8 mouse cellular contexts compared by ENCODE assay signal in the genomic region with DNA sequence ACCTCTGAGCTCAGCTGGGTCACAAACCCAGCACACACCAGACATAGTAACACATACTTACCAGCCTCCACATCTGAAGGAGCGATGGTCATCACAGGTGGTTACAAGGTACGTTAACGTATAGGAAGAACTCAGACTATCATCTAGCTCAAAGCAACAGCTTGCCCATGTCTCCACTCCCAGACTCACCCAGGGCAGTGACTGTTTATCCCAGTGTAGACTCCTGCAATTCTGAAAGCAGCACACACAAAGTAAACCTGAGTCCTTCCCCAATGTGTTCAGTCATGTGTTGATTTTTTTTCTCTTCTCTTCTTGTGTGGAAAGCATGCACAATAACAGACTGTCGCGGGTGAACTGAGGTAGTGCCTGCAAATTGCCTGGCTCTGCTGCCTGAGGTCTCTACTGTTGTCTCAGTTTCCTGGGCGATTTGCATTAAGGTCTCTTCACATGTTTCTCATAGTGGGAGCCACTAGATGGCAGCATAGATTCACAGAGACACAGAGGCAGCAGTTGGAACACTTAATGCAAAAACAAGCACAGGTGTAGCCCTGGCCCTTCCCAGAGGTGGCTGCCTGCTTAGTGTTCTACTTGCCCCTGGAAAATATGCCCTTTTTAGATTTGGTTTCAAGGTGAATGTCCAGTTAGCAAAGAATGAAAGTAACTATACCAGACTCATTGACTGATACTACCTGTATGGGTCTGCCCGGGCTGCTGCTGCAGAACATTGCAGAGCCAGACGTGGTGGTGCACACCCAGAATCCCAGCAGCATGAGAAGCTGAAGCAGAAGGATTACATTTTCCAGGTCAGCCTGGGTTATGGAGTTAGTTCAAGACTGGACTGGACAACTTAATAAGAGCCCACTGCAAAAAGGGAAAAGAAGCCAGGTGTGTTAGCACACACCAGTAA. TPM values are rescaled to one million over a fixed set of nuclear protein-coding genes. Genes with fewer than 3 reads are reported as not detected.
DNase-seq lines count a peak whose midpoint lies in the region; ATAC-seq and TF ChIP-seq lines count a peak whose summit lies in the region.

No protein-coding gene starts in this region.

- 47% methylated on average over 8 of the region's 8 CpGs for WGBS in heart, postnatal 0 days
- WGBS in liver, embryonic 13.5 days (ENCODE audit: insufficient replicate concordance) = 41% methylated on average over 8 of the region's 8 CpGs
- 48% methylated on average over 8 of the region's 8 CpGs for WGBS in neural tube, embryonic 12.5 days
- WGBS in thymus, adult 2 months = 55% methylated on average over 8 of the region's 8 CpGs

- peak; percentile 75 for ATAC-seq in heart, postnatal 0 days (ENCODE audit: insufficient read depth, low read depth)
- no peak for ATAC-seq in liver, embryonic 13.5 days (ENCODE audit: low read depth)
- ATAC-seq in neural tube, embryonic 12.5 days (ENCODE audit: low FRiP score, low read depth) = peak; percentile 68

- no peak overlapping the region for H3K4me3 ChIP-seq in heart, postnatal 0 days (ENCODE audit: low read depth, low read length)
- no peak overlapping the region for H3K4me3 ChIP-seq in liver, embryonic 13.5 days (replicated peaks)
- no peak overlapping the region for H3K4me3 ChIP-seq in neural tube, embryonic 12.5 days
- H3K4me3 ChIP-seq in thymus, adult 2 months (ENCODE audit: control insufficient read depth, insufficient read depth, low read length) = no peak overlapping the region

- H3K9me3 ChIP-seq in heart, postnatal 0 days (replicated peaks; ENCODE audit: control insufficient read depth, low read length) = no peaks in the 10 kb centered on the region
- H3K9me3 ChIP-seq in liver, embryonic 13.5 days (replicated peaks) = no peaks in the 10 kb centered on the region; the same call in 1 of the 2 replicates
- H3K9me3 ChIP-seq in neural tube, embryonic 12.5 days = no peaks in the 10 kb centered on the region

- H3K27me3 ChIP-seq in heart, postnatal 0 days (ENCODE audit: control insufficient read depth, insufficient read depth, low read length) = no peaks in the 10 kb centered on the region
- H3K27me3 ChIP-seq in liver, embryonic 13.5 days = peaks cover 24% of the 10 kb centered on the region
- no peaks in the 10 kb centered on the region; the same call in 1 of the 2 replicates for H3K27me3 ChIP-seq in neural tube, embryonic 12.5 days (replicated peaks)
- H3K27me3 ChIP-seq in thymus, adult 2 months (ENCODE audit: control insufficient read depth, insufficient read depth, low read length) = no peaks in the 10 kb centered on the region

- peak; percentile 75 for DNase-seq in CD4-positive helper T cell, adult 2 months (ENCODE audit: low read depth, low spot score)
- peak; percentile 91 for DNase-seq in adipocyte (ENCODE audit: low spot score)
- DNase-seq in embryo, embryonic 11 days = peak; percentile 83
- DNase-seq in heart, postnatal 0 days (ENCODE audit: low spot score) = peak; percentile 79
- DNase-seq in kidney, postnatal 14 days = peak; percentile 82
- peak; percentile 61 for DNase-seq in liver, embryonic 13.5 days
- DNase-seq in thymus, adult 2 months = peak; percentile 68

- no peak overlapping the region for H3K9ac ChIP-seq in heart, postnatal 0 days (replicated peaks; ENCODE audit: low read depth, low read length)
- no peak overlapping the region for H3K9ac ChIP-seq in liver, embryonic 13.5 days
- no peak overlapping the region for H3K9ac ChIP-seq in neural tube, embryonic 12.5 days

- TF ChIP-seq CTCF in heart, postnatal 0 days (IDR thresholded peaks at IDR 0.05; ENCODE audit: low read depth) = peak; percentile 97
- TF ChIP-seq CTCF in thymus, adult 2 months (IDR thresholded peaks at IDR 0.05; ENCODE audit: borderline replicate concordance, control insufficient read depth, extremely low read depth, insufficient read depth, low read length, poor library complexity) = no peak

- no peak for TF ChIP-seq EP300 in heart, postnatal 0 days (IDR thresholded peaks at IDR 0.05; ENCODE audit: low read depth)

- TF ChIP-seq POLR2A in thymus, adult 2 months (IDR thresholded peaks at IDR 0.05; ENCODE audit: control insufficient read depth, extremely low read depth, insufficient read depth, low read length, poor library complexity) = no peak

- H3K36me3 ChIP-seq in heart, postnatal 0 days (replicated peaks; ENCODE audit: control insufficient read depth, insufficient read depth, low read length) = no peaks in the 10 kb centered on the region
- H3K36me3 ChIP-seq in liver, embryonic 13.5 days = no peaks in the 10 kb centered on the region
- H3K36me3 ChIP-seq in neural tube, embryonic 12.5 days = no peaks in the 10 kb centered on the region
- H3K36me3 ChIP-seq in thymus, adult 2 months (ENCODE audit: control insufficient read depth, insufficient read depth, low read length) = no peaks in the 10 kb centered on the region

- H3K4me2 ChIP-seq in heart, postnatal 0 days (ENCODE audit: low read depth, low read length) = no peak overlapping the region
- no peak overlapping the region for H3K4me2 ChIP-seq in liver, embryonic 13.5 days
- H3K4me2 ChIP-seq in neural tube, embryonic 12.5 days (replicated peaks) = no peak overlapping the region

- H3K4me1 ChIP-seq in heart, postnatal 0 days (ENCODE audit: control insufficient read depth, insufficient read depth) = no peaks in the 10 kb centered on the region
- H3K4me1 ChIP-seq in liver, embryonic 13.5 days (replicated peaks) = peaks cover 36% of the 10 kb centered on the region
- no peaks in the 10 kb centered on the region for H3K4me1 ChIP-seq in neural tube, embryonic 12.5 days
- no peaks in the 10 kb centered on the region for H3K4me1 ChIP-seq in thymus, adult 2 months (replicated peaks; ENCODE audit: control insufficient read depth, insufficient read depth, low read length)

- H3K27ac ChIP-seq in heart, postnatal 0 days (ENCODE audit: low read depth) = no peak overlapping the region
- no peak overlapping the region for H3K27ac ChIP-seq in liver, embryonic 13.5 days
- no peak overlapping the region for H3K27ac ChIP-seq in neural tube, embryonic 12.5 days
- no peak overlapping the region for H3K27ac ChIP-seq in thymus, adult 2 months (ENCODE audit: control insufficient read depth, insufficient read depth, low read length)

RNA-seq across cellular contexts. Expression of gene A930018P22Rik, which starts 11.8 kb away (rescaled TPM):
- total RNA-seq in heart, postnatal 0 days (2014; rRNA removed; ENCODE audit: low replicate concordance) = not detected in 2 replicates
- 0.42 and 0.58 TPM in 2 replicates for polyA plus RNA-seq in heart, postnatal 0 days (2015; fragmentation: Nextera tagmentation; extraction: Ambion mirVana)
- 0.19 and 0.48 TPM in 2 replicates for polyA plus RNA-seq in liver, embryonic 13.5 days (2015; fragmentation: Nextera tagmentation; extraction: Ambion mirVana)
- 0.24 and 0.26 TPM in 2 replicates for polyA plus RNA-seq in neural tube, embryonic 12.5 days (2016; fragmentation: Nextera tagmentation; extraction: Ambion mirVana)
- polyA plus RNA-seq in thymus, adult 2 months (2012; rRNA removed) = 0.45 TPM in 1 of 2 replicates, not detected in the other

RNA-seq across cellular contexts. Expression of gene Cd59a, which starts 38.8 kb away (rescaled TPM):
- total RNA-seq in heart, postnatal 0 days (2014; rRNA removed; ENCODE audit: low replicate concordance) = 28.3 and 40.6 TPM in 2 replicates
- 90.7 and 96.5 TPM in 2 replicates for polyA plus RNA-seq in heart, postnatal 0 days (2015; fragmentation: Nextera tagmentation; extraction: Ambion mirVana)
- polyA plus RNA-seq in liver, embryonic 13.5 days (2015; fragmentation: Nextera tagmentation; extraction: Ambion mirVana) = 82.9 and 85.7 TPM in 2 replicates
- polyA plus RNA-seq in neural tube, embryonic 12.5 days (2016; fragmentation: Nextera tagmentation; extraction: Ambion mirVana) = 22.0 and 22.4 TPM in 2 replicates
- polyA plus RNA-seq in thymus, adult 2 months (2012; rRNA removed) = 3.5 and 4.5 TPM in 2 replicates
